Mouse (Mus musculus): Measurements from ENCODE around the gene Magi1.

The Magi1 gene

GRCm38 (mm10) chr6:93792309-93793215 lies 491.2 kb downstream of the Magi1 start:
- DNase-seq: no peak

DNA sequence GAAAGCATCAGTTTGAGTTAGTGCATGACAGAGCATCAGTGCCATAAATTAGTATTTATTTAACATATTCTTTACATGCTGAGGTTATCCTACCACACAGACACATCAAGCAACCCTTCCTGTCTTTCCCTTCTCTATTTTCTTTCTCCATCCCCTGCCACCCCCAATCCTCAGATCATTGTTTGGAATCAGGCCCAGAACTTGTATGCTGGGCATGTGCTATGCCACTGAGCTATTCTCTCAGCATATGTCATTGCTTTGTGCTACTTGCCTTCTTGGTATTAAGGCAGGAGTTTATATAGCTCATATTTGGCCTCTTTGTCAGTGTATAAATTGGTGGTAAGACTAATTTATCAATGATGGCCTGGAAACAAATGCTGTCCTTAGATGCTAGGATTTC lies 494.0 kb downstream of the Magi1 start:
- no peak for DNase-seq

DNA sequence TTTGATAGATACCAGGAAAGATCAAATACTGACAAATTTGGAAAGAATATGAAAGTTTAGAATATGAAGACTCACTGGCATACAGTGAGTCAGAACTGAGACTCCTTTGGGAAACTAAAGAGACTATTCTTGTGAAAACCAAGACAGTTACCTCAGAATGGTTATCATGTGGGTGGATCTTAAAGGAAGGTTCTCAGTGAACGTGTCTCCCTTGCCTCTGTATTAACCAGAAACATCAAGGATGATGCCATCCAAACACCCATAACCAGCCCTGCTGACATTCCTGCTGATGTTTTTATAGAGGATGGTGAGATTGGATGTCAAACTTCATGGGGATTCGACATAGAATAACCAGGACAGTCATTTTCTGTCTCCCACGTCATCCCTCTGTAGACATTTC lies 496.7 kb downstream of the Magi1 start:
- no peak for DNase-seq

DNA sequence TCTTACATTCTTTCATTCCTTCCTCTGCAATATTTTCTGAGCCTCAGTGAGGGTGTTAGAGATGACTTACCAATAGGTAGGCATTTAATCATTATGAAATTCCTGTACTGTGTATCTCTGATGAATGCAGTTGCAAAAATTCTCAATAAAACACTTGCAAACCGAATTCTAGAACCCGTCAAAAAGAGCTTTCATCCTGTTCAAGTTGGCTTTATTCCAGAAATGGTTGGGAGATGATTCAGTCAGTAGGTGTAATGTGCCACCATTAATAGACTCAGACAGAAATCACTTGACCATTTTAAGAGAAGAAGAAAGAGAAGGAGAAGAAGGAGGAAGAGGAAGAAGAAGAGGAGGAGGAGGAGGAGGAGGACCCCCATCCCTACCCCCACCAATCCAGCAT lies 497.5 kb downstream of the Magi1 start:
- no peak for DNase-seq

DNA sequence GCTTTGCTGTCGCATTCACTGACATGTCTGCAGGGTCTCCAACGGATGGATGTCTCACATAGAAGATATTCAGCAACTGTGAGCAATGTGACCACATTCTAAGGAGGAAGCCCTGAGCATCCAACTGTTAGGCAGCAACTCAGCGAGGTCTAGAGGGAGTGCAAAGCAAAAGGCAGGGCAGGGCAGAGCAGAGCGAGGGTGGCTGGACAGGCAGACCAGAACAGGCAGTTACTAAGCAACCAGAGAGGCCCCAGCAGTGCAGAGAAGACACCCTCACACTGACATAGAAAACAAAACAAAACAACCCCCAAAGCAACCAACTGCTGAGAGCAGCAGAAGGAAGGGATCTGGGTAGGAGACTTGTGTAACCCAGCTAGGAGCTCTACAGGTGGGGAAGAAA lies 512.6 kb downstream of the Magi1 start:
- DNase-seq: no peak

GRCm38 (mm10) chr6:93770283-93771025 lies 513.3 kb downstream of the Magi1 start:
- DNase-seq: no peak

DNA sequence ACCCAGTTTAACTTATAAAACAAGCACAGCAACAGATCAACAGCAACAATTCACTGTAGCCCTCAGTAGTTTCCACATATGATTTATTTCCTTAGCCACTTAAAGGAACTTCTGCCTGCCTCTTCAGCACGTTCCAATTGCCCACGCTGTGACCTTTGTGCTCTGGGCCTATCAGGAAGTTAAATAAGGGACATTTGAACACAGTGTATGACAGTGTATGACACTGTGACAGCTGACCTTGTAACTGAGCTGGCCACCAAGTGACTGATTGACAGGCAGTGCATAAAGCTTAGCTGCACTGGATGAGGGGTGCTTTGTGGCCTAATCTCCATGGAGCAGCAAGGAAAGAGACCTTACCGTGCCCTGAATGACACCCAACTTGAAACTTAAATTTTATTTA lies 525.6 kb downstream of the Magi1 start:
- DNase-seq: no peak

DNA sequence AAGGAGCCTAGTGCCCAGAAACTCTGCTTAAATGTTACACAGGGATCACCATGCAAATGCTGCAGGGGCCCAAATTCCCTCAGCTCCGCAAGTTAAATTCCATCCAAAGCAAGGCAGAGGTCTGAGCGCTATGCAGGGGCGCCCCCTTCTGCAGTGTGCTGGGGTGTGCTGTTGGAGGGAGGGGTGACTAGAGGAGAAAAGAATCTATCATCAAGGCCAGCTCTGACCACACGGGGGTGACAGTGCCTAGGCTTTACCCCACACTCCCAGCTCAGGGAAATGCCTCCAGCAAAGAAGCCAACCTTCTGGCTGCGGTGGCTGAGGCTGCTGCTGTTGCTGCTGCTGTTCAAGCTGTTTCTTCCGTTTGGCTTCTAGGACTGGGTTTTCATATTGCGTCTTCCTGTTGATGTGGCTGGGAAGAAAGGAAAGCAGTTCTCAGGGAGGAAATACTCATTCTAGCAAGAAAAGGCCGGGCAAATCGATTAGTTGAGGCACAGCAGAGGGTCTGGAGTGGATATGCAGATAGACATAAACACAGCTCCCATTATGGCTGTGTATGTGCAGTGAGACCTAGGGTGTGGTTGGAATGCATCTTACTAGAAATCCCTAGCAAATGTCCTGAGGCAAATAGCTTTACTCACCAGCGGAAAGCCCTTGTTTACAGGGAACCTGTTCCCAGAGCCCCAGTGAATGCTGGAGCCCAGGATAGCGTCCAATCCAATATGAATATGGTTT lies 526.2 kb downstream of the Magi1 start:
- peak; percentile 77 for DNase-seq

DNA sequence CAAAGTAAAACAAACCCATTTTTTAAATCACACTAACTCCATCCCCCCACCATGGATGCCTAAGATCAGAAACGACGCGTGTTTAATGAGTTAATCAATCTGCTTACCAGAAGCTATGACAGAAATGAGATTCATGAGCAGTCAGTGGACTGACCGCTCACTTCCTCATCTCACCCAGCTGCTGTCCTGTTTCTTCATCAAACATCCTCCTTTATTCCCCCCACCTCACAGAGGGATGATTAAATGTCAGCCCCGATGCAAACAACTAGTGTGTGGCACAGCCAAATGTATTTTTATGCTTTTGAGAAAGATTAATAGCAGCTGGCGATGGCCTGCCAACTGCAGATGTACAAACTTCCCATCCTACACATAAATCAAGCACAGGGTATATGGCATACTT lies 540.6 kb downstream of the Magi1 start:
- DNase-seq: no peak

GRCm38 (mm10) chr6:93739786-93740185 lies 543.9 kb downstream of the Magi1 start:
- DNase-seq: no peak

GRCm38 (mm10) chr6:93737083-93737482 lies 546.6 kb downstream of the Magi1 start:
- DNase-seq: no peak

- no peak for DNase-seq
Observed at GRCm38 (mm10) chr6:93736071-93736470, 547.6 kb downstream of the Magi1 start.

DNA sequence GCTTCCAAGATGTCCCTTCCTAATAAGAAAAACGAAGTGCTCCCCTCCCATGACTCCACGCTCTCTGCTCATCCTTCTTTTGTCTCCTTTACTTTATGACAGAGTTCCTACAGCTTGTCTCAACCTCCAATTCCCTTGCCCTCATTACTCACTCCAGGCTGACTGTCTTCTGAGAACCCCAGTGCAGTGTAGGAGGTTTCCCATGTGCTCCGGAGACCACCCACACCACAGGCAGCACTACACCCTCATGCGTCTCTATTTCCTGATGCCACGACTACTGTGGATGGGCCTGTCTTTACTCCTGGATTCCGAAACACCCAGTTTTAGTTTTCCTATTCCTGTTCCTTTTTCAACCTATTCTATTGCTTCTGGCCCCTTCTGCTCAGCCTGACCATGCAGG lies 549.9 kb downstream of the Magi1 start:
- DNase-seq: no peak

GRCm38 (mm10) chr6:93729702-93730101 lies 554.0 kb downstream of the Magi1 start:
- no peak for DNase-seq

GRCm38 (mm10) chr6:93728791-93729190 lies 554.9 kb downstream of the Magi1 start:
- no peak for DNase-seq

- DNase-seq: peak; percentile 36
Observed at GRCm38 (mm10) chr6:93727630-93728178, 556.0 kb downstream of the Magi1 start.

DNA sequence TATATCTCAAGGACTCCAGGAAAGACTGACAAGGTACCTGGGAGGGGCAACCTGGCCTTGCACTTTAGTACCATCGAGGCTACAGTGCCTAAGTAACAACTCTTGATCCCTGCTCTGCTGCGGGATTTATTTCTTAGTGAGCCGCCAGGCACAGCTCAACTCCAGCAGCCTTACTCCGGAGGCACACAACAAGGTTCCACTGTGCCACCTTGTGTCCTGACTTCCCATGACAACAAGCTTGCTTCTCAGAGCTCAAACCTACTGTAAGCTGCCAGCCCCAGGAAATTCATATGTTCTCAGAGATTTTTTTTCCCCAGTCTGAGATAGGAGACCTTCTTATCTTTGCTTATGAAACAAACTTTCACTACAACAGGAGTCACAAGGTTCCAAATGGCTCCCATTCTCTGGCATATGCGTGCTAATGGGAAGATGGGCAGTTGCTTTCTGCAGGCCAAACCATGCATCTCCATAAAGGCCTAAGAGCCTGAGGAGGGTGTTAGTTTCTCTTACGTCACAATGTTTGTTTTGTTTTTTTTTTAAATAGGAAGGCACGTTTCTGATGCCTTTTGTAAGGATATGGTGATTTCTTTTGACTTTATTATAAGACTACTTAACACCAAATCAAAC lies 556.8 kb downstream of the Magi1 start:
- no peak for DNase-seq

GRCm38 (mm10) chr6:93726121-93726520 lies 557.6 kb downstream of the Magi1 start:
- no peak for DNase-seq

DNA sequence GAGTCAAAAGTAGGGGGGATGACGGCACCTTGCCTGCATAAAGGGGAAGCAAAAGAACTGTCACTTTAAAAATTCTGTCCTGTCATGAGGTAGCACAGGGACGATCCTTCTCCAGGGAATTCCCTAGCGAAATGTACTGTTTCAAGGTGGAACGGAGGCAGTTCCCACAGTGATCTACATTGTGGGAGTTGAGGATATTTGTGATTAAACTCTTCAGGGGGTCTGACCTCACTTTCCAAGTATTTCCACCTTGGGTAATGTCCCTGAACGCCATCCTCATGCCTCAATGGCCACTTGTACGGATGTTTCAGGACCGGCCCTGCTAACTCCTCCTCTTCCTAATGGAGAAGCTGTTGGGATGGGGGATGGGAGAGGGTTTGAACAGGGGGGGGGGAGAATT lies 559.0 kb downstream of the Magi1 start:
- DNase-seq: no peak

GRCm38 (mm10) chr6:93723226-93723625 lies 560.5 kb downstream of the Magi1 start:
- no peak for DNase-seq

- DNase-seq: no peak
Observed at GRCm38 (mm10) chr6:93719532-93719931, 564.2 kb downstream of the Magi1 start.

GRCm38 (mm10) chr6:93718385-93718784 lies 565.3 kb downstream of the Magi1 start:
- DNase-seq: no peak
